Mouse (Mus musculus) frontal cortex, adult (tissue): ENCODE measurements around the gene Col6a1.

Source experiments
- ATAC-seq: cut with Nextera tagmentation; 2 replicates; pipeline ENCODE4 v1.9.2; 2017; ENCODE audit warnings: mild to moderate bottlenecking, moderate library complexity, mixed read lengths; ENCODE audit not compliant: low TSS enrichment

The Col6a1 gene

GRCm38 (mm10) chr10:76725682-76726285 lies at the start of gene Col6a1:
TSS of gene Col6a1 (minus strand) at chr10:76726168.
- ATAC-seq = no peak

- no peak for ATAC-seq
These were observed 45.7 kb upstream of the Col6a1 start for GRCm38 (mm10) chr10:76771624-76772023.

GRCm38 (mm10) chr10:76771086-76771485 lies 45.1 kb upstream of the Col6a1 start:
- no peak for ATAC-seq

- no peak for ATAC-seq
These were observed 43.6 kb upstream of the Col6a1 start for GRCm38 (mm10) chr10:76769581-76769980.

- no peak for ATAC-seq
These were observed 40.2 kb upstream of the Col6a1 start for GRCm38 (mm10) chr10:76766196-76766595.

GRCm38 (mm10) chr10:76764927-76765326 lies 39.0 kb upstream of the Col6a1 start:
- ATAC-seq = no peak

- ATAC-seq = no peak
These were observed 37.0 kb upstream of the Col6a1 start for GRCm38 (mm10) chr10:76763016-76763415.

GRCm38 (mm10) chr10:76762411-76762810 lies 36.4 kb upstream of the Col6a1 start:
- ATAC-seq = no peak

- ATAC-seq = no peak
These were observed 33.9 kb upstream of the Col6a1 start for GRCm38 (mm10) chr10:76759878-76760277.

GRCm38 (mm10) chr10:76753640-76754039 lies 27.7 kb upstream of the Col6a1 start:
- ATAC-seq = no peak

GRCm38 (mm10) chr10:76744267-76744666 lies 18.3 kb upstream of the Col6a1 start:
- ATAC-seq = peak; percentile 86

- no peak for ATAC-seq
These were observed 10.8 kb upstream of the Col6a1 start for GRCm38 (mm10) chr10:76736764-76737163.

- ATAC-seq = peak; percentile 82
These were observed 9.0 kb upstream of the Col6a1 start for GRCm38 (mm10) chr10:76734979-76735378.

- ATAC-seq = no peak
These were observed 7.7 kb upstream of the Col6a1 start for GRCm38 (mm10) chr10:76733677-76734068.

GRCm38 (mm10) chr10:76732881-76733676 lies 7.1 kb upstream of the Col6a1 start:
- ATAC-seq = peak; percentile 74

- no peak for ATAC-seq
These were observed 6.4 kb upstream of the Col6a1 start for GRCm38 (mm10) chr10:76732391-76732790.

- no peak for ATAC-seq
These were observed 5.8 kb upstream of the Col6a1 start for GRCm38 (mm10) chr10:76731621-76732239.

- ATAC-seq = peak; percentile 62
These were observed 4.0 kb upstream of the Col6a1 start for GRCm38 (mm10) chr10:76729631-76730620.

- ATAC-seq = no peak
These were observed 2.4 kb upstream of the Col6a1 start for GRCm38 (mm10) chr10:76728369-76728768.

GRCm38 (mm10) chr10:76727301-76727700 lies 1.3 kb upstream of the Col6a1 start:
- ATAC-seq = no peak

- ATAC-seq = no peak
These were observed 898 bp upstream of the Col6a1 start for GRCm38 (mm10) chr10:76726866-76727265.

- ATAC-seq = no peak
These were observed 871 bp downstream of the Col6a1 start for GRCm38 (mm10) chr10:76725097-76725496.
